Mouse (Mus musculus) adrenal gland, adult 8-10 months (tissue): ENCODE measurements around the gene Pklr. TPM values are rescaled to one million over a fixed set of nuclear protein-coding genes. Genes with fewer than 3 reads are reported as not detected.

Experiments
- DNase-seq: peaks from one replicate; pipeline ENCODE4 v3.0.0; 2022
- total RNA-seq, 4 experiments: library from RNA; stranded (reverse); gene quantifications; 2 replicates each; pipeline ENCODE4 v1.2.4; 2022

Gene Pklr
- total RNA-seq, 4 experiments from 2014 or later = 0.10 to 0.11 TPM; not detected in 2

DNA sequence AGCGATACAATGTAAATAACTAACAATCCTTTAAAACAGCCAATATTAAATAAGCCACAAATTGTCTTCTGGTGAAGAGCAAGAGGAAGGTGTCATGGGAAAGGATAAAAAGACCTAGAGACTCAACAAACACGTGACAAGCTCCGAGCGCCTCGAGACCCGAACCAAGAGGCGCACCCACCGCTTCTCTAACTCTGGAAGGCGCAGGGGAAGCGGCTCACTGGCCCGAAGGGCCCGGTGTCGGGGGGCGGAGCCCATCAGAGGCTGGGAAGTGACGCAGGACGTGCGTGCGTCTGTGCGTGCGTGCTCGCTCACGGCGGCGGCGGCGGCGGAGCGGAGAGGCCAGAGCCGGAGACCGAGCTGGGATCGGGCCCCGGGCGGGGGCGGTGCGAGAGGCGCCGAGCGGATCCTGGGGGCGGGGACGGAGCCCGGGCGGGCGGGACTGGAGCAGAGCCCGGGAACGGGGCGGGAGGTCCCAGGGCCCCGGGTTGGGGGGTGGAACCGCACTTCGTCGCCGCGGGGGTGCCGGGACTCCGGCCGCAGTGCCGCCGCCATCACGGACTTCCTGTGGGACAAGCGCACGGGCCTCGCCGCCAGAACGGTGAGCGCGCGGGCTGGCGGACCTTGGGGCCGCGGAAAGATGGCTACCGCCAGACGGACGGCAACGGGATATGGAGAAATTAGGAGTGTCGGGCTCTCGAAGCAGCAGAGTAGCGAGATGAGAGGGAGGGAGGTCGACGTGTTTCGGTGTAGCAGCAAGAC, 28.7 kb downstream of the Pklr start, which contains the start of gene Clk2:
Gene Clk2 (plus strand): TSS at position 290 of the 762 bp plus-strand sequence.
- peak; percentile 93 for DNase-seq

DNA sequence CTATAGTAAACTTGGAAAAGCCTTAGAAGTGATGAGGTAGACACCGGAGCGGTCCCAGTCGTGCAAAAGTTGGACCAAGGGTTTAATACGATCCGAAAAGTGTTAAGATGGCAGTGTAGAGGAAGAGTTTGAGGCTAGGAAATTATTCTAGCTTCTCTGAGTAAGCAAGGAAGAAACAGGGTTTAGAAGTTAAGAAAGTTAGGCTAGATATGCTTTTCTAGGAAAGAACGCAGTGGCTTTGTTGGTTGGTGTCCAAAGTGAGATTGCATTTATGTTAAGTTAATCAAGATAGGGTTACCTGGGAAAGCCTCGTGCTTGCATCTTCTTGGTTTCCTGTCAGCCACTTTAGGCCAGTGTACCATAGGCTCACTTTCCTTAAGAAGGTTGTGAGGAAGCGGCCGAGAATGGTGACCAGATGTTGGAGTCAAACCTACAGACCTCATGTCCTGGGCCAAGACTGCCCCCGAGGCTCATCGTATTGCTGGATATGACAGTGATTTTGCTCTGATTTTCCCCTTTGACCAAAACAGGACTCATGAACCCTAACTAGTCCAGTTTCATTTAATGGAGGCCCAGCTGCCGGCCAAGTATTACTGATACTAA, 29.4 kb downstream of the Pklr start:
- DNase-seq = no peak

DNA sequence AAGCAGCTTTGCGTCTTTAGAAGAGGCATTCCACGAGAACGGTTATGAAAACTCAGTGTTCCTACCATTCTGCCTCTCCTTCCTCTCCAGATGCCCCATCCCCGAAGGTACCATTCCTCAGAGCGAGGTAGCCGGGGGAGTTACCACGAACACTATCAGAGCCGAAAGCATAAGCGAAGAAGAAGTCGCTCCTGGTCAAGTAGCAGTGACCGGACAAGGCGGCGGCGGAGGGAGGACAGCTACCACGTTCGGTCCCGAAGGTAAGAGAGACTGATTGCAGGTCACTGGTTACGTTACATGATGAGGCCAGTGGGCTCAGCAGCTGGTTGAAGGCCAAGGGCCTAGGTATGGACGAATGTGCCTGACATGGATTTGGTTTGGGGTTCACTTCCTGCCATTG, 31.0 kb downstream of the Pklr start:
- DNase-seq = no peak

DNA sequence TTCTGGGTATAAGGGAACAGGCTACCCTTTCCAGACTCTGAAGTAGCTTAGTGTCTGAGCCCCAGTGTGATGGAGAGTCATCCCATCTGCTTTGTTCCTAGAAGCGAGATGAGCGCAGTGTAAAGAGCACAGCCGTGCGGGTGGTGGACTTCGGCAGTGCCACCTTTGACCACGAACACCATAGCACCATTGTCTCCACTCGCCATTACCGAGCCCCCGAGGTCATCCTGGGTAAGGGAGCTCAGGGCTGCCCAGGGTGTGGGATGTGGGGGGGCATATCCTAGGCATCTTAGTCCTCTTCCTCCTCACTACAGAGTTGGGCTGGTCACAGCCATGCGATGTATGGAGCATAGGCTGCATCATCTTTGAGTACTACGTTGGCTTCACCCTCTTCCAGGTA, 38.9 kb downstream of the Pklr start:
- no peak for DNase-seq

DNA sequence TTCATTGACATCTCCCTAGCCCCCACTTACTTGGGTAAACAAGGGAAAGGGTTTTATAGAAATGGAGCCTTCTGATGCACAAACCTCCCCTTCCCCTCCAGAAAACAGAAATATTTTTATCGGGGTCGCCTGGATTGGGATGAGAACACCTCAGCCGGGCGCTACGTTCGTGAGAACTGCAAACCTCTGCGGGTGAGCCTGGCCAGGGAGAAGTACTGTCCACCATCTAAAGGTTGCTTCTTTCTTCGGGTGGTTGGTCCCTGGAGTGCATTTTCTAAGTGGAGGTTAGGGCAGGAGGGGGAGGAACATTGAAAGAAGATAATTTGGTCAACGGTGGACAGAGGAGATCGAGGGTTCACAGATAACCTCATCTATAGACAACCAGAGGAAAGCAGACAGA, 39.6 kb downstream of the Pklr start:
- DNase-seq = no peak

DNA sequence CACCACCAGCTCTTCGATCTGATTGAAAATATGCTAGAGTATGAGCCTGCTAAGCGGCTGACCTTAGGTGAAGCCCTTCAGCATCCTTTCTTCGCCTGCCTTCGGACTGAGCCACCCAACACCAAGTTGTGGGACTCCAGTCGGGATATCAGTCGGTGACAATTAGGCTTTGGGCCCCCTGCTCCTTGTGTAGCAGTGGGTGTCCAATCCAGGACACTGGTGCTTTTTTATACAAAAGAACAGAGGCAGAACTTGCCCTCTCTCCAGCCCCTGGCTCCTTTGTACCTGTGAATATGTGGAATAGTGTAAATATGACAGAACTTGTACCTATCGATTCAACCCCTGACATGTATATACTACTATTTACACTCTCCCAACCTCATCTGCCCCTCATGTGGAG, 40.5 kb downstream of the Pklr start:
- no peak for DNase-seq

DNA sequence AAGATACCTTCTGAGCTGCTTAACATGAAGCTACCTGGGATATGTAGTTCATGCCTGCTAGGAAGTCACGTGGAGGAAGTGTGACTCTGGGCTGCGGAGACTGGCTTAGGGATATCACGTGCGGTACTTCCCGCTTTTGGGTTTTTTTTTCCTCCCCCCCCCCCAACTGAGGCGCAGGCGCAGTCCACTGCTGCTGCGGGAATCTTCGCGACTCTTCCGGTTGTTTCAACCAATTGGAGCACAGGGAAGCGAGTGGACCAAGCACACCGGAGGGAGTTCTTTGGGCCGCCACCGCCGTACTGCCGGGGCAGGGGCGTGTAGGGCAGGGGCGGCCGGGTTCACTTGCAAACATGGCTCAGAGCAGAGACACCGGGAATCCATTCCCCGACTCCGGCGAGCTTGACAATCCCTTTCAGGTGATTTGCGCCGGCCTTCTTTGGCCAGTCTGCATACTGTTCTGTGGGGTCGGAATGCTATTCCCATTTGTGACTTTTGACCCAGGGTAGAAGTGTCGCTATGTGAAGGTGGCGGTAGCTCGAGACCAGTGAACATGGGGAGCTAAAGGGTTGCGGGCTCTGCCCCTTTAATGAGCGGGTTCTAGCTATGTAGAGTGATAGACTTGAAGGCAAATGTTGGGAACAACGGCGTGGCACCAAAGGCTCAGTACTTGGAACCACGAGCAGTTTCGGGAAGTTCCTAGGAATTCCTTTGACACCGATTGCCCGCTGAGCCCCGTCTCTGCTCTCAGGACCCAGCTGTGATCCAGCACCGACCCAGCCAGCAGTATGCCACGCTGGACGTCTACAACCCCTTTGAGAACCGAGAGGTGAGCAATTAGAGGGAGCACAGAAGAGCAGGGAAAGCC, 41.5 kb downstream of the Pklr start, which contains the start of gene Scamp3:
Gene Scamp3 (plus strand): TSS at position 232 of the 865 bp plus-strand sequence.
- DNase-seq = peak; percentile 87

GRCm38 (mm10) chr3:89178107-89178385, 42.1 kb downstream of the Pklr start:
- no peak for DNase-seq

GRCm38 (mm10) chr3:89179056-89179455, 43.1 kb downstream of the Pklr start:
- no peak for DNase-seq

DNA sequence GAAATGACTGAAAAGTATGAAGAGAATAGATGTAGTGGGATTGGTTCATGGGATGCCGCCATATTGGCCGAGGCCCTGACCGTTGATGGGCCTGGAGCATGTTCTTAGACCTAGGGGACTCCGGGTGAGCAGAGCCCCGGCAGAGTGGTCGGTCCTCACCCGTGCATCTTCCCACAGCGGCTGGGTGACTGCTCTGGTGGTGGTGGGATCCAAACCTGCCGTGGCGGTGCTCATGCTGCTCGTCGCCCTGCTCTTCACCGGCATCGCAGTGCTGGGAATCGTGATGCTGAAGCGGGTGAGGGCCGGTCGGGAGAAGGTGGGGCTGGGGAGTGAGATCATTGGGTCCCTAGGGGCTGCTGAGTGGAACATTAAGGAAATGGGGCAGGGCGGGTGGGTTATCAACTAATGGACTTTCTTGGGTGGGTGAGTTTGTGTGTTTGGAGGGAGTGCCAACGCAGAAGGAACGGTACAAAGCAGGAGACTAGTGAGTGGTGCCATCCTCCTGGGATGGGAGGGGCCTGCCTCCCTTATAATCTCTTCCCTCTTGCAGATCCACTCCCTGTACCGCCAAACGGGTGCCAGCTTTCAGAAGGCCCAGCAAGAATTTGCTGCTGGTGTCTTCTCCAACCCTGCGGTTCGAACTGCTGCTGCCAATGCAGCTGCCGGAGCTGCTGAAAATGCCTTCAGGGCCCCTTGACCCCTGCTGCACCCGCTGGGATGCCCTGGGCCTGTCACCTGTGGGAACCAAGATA, 46.0 kb downstream of the Pklr start:
- no peak for DNase-seq

- DNase-seq = no peak
Observed at GRCm38 (mm10) chr3:89182531-89183057, 46.7 kb downstream of the Pklr start.

DNA sequence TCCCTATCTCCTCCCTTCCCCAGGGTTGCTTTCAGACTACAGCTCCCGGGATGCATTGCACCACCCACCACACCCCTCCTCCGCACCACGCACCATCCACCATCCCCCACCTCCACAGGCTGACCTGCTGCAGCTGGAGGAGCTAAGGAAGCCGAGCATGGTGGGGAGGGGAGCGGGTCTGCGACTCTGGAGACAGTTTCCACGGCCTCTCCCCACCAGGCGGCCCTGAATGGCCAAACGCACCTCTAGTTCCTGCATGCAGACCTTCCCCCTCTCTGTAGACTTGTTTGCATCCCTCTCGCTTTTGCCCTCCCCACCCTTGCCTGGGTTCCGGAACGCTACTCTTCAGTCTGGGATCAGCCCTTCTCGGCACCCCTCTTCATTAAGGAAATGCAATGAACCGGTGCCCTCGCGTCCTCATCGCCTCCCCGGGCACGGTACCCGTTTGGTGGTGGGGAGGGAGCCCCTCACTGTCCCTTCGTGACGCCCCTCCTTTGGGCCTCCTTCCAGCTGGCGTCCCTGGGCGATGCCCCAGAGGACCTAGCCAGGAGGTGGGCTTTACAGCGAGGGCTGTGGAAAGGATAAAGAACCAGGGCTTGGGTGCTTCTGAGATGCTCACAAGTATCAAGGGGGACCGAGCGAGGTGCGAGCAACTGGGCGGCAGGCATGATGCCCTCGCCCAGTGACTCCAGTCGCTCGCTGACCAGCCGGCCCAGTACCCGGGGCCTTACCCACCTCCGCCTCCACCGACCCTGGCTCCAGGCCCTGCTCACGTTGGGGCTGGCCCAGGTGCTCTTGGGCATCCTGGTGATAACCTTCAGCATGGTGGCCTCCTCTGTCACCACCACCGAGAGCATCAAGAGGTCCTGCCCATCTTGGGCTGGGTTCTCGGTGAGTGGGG, 47.4 kb downstream of the Pklr start, which contains the start of gene Fam189b:
Gene Fam189b (plus strand): TSS at position 86 of the 901 bp plus-strand sequence.
- DNase-seq = peak; percentile 86

DNA sequence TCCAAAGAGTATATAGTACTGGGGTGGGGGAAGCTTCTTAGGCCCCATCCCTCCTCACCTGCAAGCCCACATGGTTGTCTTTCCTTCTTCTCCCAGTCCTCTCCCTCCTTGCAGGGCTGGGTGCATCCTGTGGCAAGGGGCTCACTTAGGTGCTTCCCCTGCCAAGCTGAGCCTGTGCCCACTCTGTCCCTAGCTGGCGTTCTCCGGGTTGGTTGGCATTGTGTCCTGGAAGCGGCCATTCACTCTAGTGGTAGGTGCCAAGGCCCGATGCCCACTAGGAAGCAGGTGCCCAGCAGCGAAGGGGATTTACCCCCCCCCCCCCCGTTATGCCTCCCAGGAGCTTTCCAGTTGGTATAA, 48.0 kb downstream of the Pklr start:
- no peak for DNase-seq

DNA sequence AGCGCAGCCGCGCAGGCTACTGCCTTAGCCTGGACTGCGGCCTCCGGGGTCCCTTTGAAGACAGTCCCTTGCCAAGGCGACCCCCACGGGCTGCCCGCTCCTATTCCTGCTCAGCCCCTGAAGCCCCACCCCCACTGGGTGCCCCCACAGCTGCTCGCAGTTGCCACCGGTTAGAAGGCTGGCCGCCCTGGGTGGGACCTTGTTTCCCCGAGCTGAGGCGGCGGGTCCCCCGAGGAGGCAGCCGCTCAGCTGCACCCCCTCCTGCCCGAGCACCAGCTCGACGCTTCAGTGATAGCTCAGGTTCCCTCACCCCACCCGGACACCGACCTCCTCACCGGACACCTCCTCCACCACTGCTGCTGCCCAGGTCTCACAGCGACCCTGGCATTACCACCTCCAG, 51.3 kb downstream of the Pklr start:
- DNase-seq = no peak

DNA sequence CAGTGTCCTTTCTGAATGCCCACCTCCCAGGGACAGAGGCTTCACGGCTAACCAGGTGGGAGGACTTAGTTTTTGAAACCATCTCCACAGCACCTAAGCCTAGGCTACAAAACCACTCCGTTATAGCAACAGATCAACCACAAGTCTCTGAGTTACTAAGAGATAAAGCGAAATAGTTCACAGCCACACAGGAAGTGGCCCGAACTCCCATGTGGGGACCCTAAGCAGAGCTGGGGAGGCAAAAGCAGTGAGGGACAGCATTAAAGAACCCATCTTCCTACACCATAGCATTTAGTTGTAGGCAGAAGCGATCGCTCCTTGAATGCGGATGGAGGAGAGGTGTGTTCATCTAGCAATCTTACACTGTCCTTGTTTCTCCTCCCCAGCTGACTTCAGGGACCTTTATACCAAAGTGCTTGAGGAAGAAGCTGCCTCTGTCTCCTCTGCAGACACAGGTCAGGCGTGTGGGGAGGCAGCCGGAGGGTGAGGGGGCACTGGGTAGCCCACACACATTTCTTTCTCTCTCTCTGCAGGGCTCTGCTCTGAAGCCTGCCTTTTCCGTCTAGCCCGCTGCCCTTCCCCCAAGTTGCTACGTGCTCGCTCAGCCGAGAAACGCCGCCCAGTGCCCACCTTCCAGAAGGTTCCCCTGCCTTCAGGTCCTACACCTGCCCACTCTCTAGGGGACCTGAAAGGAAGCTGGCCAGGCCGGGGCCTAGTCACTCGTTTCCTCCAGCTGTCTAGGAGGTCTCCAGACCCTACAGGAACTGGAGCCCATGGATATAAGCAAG, 51.9 kb downstream of the Pklr start:
- DNase-seq = no peak

DNA sequence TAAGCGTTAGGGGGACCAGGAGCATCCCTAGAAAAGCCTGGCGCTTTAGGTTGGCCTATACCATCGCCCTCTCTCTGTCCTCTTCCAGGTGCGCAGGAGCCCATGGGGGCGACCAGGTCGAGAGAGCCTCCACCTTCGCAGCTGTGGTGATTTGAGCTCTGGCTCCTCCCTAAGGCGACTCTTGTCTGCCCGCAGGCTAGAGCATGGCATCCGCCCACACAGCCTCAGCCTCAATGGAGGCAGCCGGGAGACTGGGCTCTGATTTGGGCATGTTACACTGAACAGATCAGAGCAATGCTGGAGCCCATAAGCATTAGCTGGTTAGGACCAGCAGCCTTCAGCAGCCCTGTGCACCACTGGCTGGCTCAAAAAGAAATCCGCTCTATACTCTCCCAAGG, 52.5 kb downstream of the Pklr start:
- no peak for DNase-seq

DNA sequence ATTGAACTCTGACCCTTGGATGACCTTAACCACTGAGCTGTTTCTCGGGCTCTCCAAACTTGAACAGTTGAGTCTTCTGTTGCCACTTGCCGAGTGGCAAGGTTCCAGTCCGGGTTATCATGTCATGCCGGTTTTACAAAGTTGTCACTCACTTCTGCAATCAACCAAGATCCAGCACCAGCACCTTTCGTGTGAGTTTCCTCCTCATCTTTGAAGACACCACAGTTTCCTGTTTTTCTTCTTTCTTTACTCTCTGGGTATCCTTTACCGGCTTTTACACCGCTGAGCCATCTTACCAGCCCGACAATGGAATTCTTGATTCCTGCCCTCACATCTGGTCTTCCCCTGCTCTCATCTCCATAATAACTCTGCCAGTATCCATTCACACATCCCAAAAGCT, 54.5 kb downstream of the Pklr start:
- DNase-seq = no peak

- no peak for DNase-seq
Observed at GRCm38 (mm10) chr3:89193351-89193750, 57.4 kb downstream of the Pklr start.

DNA sequence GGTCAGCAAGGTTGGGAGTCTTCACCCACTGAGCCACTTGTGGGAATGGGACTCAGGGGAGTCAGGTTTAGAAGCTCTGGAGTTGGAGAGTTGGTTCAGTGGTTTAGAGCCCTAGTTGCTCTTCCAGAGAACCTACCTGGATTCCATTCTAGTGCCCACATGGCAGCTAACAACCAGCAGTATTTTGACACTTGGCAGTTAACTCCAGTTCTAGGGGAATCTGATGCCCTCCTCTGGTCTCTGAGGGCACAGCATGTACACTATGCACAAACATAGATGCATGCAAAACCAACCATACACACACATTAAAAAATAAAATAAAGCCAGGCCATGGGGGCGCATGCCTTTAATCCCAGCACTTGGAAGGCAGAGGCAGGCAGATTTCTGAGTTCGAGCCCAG, 57.9 kb downstream of the Pklr start:
- DNase-seq = no peak
